Mouse (Mus musculus) lung, postnatal 0 days (tissue): ENCODE data around the gene Slc25a17.

Experiments
- CTCF ChIP-seq: IDR thresholded peaks from 2 replicates; pipeline ENCODE4 v1.5.1; 2016; ENCODE audit warnings: antibody characterized with exemption, mild to moderate bottlenecking
- EP300 ChIP-seq: IDR thresholded peaks from 2 replicates; pipeline ENCODE4 v1.6.1; 2016; ENCODE audit warnings: antibody characterized with exemption, mild to moderate bottlenecking, control low read depth

- TF ChIP-seq EP300 (no peak), CTCF (no peak)
These were observed 1.9 kb upstream of the Slc25a17 start for GRCm38 (mm10) chr15:81362501-81362900.
